Mouse (Mus musculus) forebrain, embryonic 12.5 days (tissue): ENCODE measurements around the gene Polr2l. TPM values are rescaled to one million over a fixed set of nuclear protein-coding genes. Genes with fewer than 3 reads are reported as not detected.

ENCODE experiments used
- ATAC-seq: fragments of 200-750 bp; cut with Nextera tagmentation; 2 replicates; pipeline ENCODE4 v1.8.0; 2017; ENCODE audit warnings: moderate TSS enrichment; ENCODE audit not compliant: low FRiP score
- H3K27ac ChIP-seq: fragments of 300-500 bp; sonication (generic); 2 replicates; pipeline ENCODE4 v1.5.1; 2016; ENCODE audit warnings: mild to moderate bottlenecking
- H3K27me3 ChIP-seq: fragments of 300-500 bp; sonication (generic); 2 replicates; pipeline ENCODE4 v1.6.1; 2016; ENCODE audit warnings: mild to moderate bottlenecking
- H3K36me3 ChIP-seq: fragments of 300-500 bp; sonication (generic); replicated peaks from 2 replicates; pipeline ENCODE4 v1.6.1; 2016; ENCODE audit warnings: mild to moderate bottlenecking
- H3K4me1 ChIP-seq: fragments of 300-500 bp; sonication (generic); 2 replicates; pipeline ENCODE4 v1.6.1; 2016
- H3K4me2 ChIP-seq: fragments of 300-500 bp; sonication (generic); 2 replicates; pipeline ENCODE4 v1.6.1; 2016; ENCODE audit warnings: mild to moderate bottlenecking, moderate library complexity
- H3K4me3 ChIP-seq: fragments of 300-500 bp; sonication (generic); replicated peaks from 2 replicates; pipeline ENCODE4 v1.5.1; 2016; ENCODE audit warnings: mild to moderate bottlenecking
- H3K9ac ChIP-seq: fragments of 300-500 bp; sonication (generic); 2 replicates; pipeline ENCODE4 v1.6.1; 2016; ENCODE audit warnings: mild to moderate bottlenecking
- H3K9me3 ChIP-seq: fragments of 300-500 bp; sonication (generic); 2 replicates; pipeline ENCODE4 v1.6.1; 2016
- WGBS: fragments of 180-500 bp; shearing (Covaris S2); methylation state at CpG from one replicate; pipeline ENCODE4 v1.1.7; 2016; 5-methylcytosine and 5-hydroxymethylcytosine counted together
- polyA plus RNA-seq: library from polyadenylated mRNA; unstranded; fragments of >200 nt; fragmentation: Nextera tagmentation; extraction: Ambion mirVana; gene quantifications from 2 replicates; pipeline ENCODE4 v1.2.1, GENCODE M21; 2016

Gene Polr2l
- polyA plus RNA-seq, 1 experiment from 2014 or later: 78.4 TPM

GRCm38 (mm10) chr7:141439811-141440210 is 35.1 kb downstream of the Polr2l start:
- 94% methylated on average over 11 of the region's 11 CpGs for WGBS
- H3K4me1 ChIP-seq: peaks cover 57% of the 10 kb centered on the region

GRCm38 (mm10) chr7:141439140-141439679 is 35.7 kb downstream of the Polr2l start:
- 96% methylated on average over 10 of the region's 10 CpGs for WGBS
- Histone ChIP-seq H3K4me3 (no peak overlapping the region), H3K36me3 (peaks cover 39% of the 10 kb centered on the region), H3K9ac (peak overlapping the region; percentile 17; the same call in 1 of the 2 replicates), H3K27me3 (no peaks in the 10 kb centered on the region), H3K27ac (no peak overlapping the region), H3K4me2 (no peak overlapping the region), H3K4me1 (peaks cover 60% of the 10 kb centered on the region), H3K9me3 (no peaks in the 10 kb centered on the region)
- ATAC-seq: no peak

More at GRCm38 (mm10) chr7:141439811-141440210, 35.1 kb downstream of the Polr2l start:
- Histone ChIP-seq H3K27ac (no peak overlapping the region), H3K9me3 (no peaks in the 10 kb centered on the region), H3K9ac (no peak overlapping the region), H3K4me3 (no peak overlapping the region), H3K36me3 (peaks cover 39% of the 10 kb centered on the region), H3K4me2 (no peak overlapping the region), H3K27me3 (no peaks in the 10 kb centered on the region)
- ATAC-seq: no peak

- Histone ChIP-seq H3K9ac (no peak overlapping the region), H3K4me1 (peaks cover 60% of the 10 kb centered on the region), H3K4me3 (no peak overlapping the region), H3K4me2 (no peak overlapping the region), H3K27me3 (no peaks in the 10 kb centered on the region), H3K27ac (peak overlapping the region; percentile 76; the same call in 1 of the 2 replicates), H3K36me3 (peaks cover 44% of the 10 kb centered on the region), H3K9me3 (no peaks in the 10 kb centered on the region)
- 91% methylated on average over 12 of the region's 12 CpGs for WGBS
- ATAC-seq: no peak
Observed at GRCm38 (mm10) chr7:141438201-141438968, 36.5 kb downstream of the Polr2l start.

- ATAC-seq: peak; percentile 85
- Histone ChIP-seq H3K4me1 (peaks cover 59% of the 10 kb centered on the region), H3K4me3 (peak within 1 kb of the TSS; percentile 59), H3K9ac (peak within 1 kb of the TSS; percentile 83), H3K4me2 (peak within 1 kb of the TSS; percentile 94), H3K27ac (peak within 1 kb of the TSS; percentile 76), H3K36me3 (peaks cover 53% of the 10 kb centered on the region), H3K9me3 (no peaks in the 10 kb centered on the region), H3K27me3 (no peaks in the 10 kb centered on the region)
- 5% methylated on average over 53 of the region's 53 CpGs for WGBS
Observed at GRCm38 (mm10) chr7:141437178-141438120, 37.5 kb downstream of the Polr2l start, which contains the start of gene Slc25a22. Gene Slc25a22, minus strand, starts transcription at chr7:141437892.

- peaks cover 51% of the 10 kb centered on the region for H3K4me1 ChIP-seq
- H3K27ac ChIP-seq: peak overlapping the region; percentile 76; the same call in 1 of the 2 replicates
- no peaks in the 10 kb centered on the region for H3K27me3 ChIP-seq
- 58% methylated on average over 2 of the region's 2 CpGs for WGBS
- no peak for ATAC-seq
- H3K4me3 ChIP-seq: peak overlapping the region; percentile 59
- no peaks in the 10 kb centered on the region for H3K9me3 ChIP-seq
- peak overlapping the region; percentile 94 for H3K4me2 ChIP-seq
- H3K9ac ChIP-seq: peak overlapping the region; percentile 83; the same call in 1 of the 2 replicates
- H3K36me3 ChIP-seq: peaks cover 59% of the 10 kb centered on the region
Observed at GRCm38 (mm10) chr7:141436523-141436892, 38.4 kb downstream of the Polr2l start.

- H3K4me3 ChIP-seq: peak overlapping the region; percentile 59; the same call in 1 of the 2 replicates
- ATAC-seq: no peak
Observed at GRCm38 (mm10) chr7:141435856-141436522, 38.9 kb downstream of the Polr2l start.

GRCm38 (mm10) chr7:141435129-141435855 is 39.6 kb downstream of the Polr2l start:
- H3K36me3 ChIP-seq: peaks cover 60% of the 10 kb centered on the region
- H3K4me1 ChIP-seq: peaks cover 50% of the 10 kb centered on the region
- WGBS: 5% methylated on average over 17 of the region's 17 CpGs

More at GRCm38 (mm10) chr7:141435856-141436522, 38.9 kb downstream of the Polr2l start:
- Histone ChIP-seq H3K4me2 (peak overlapping the region; percentile 94), H3K27ac (no peak overlapping the region), H3K4me1 (peaks cover 49% of the 10 kb centered on the region), H3K9me3 (no peaks in the 10 kb centered on the region), H3K9ac (0 out of 2 replicates have a peak overlapping the region, but pooled peaks have one; percentile 83), H3K27me3 (no peaks in the 10 kb centered on the region), H3K36me3 (peaks cover 59% of the 10 kb centered on the region)
- WGBS: 75% methylated on average over 9 of the region's 9 CpGs

GRCm38 (mm10) chr7:141434464-141434863 is 40.5 kb downstream of the Polr2l start:
- Histone ChIP-seq H3K9me3 (no peaks in the 10 kb centered on the region), H3K4me3 (peak overlapping the region; percentile 55), H3K27ac (peak overlapping the region; percentile 81), H3K27me3 (no peaks in the 10 kb centered on the region), H3K36me3 (peaks cover 54% of the 10 kb centered on the region), H3K4me1 (peaks cover 59% of the 10 kb centered on the region), H3K9ac (peak overlapping the region; percentile 53), H3K4me2 (peak overlapping the region; percentile 64)
- 9% methylated on average over 8 of the region's 8 CpGs for WGBS
- ATAC-seq: peak; percentile 14; the same call in 1 of the 2 replicates

More at GRCm38 (mm10) chr7:141435129-141435855, 39.6 kb downstream of the Polr2l start:
- no peaks in the 10 kb centered on the region for H3K9me3 ChIP-seq
- peak overlapping the region; percentile 64 for H3K4me2 ChIP-seq
- peak overlapping the region; percentile 81 for H3K27ac ChIP-seq
- H3K27me3 ChIP-seq: no peaks in the 10 kb centered on the region
- peak; percentile 25; the same call in 1 of the 2 replicates for ATAC-seq
- H3K4me3 ChIP-seq: peak overlapping the region; percentile 55
- peak overlapping the region; percentile 53 for H3K9ac ChIP-seq

GRCm38 (mm10) chr7:141433517-141434400 is 41.2 kb downstream of the Polr2l start:
- peaks cover 47% of the 10 kb centered on the region for H3K36me3 ChIP-seq

More at GRCm38 (mm10) chr7:141433517-141434400, 41.2 kb downstream of the Polr2l start:
- Histone ChIP-seq H3K9me3 (no peaks in the 10 kb centered on the region), H3K4me1 (peaks cover 66% of the 10 kb centered on the region), H3K4me2 (peak overlapping the region; percentile 64), H3K27me3 (no peaks in the 10 kb centered on the region), H3K27ac (peak overlapping the region; percentile 81), H3K9ac (peak overlapping the region; percentile 53), H3K4me3 (peak overlapping the region; percentile 55)
- ATAC-seq: no peak
- 76% methylated on average over 15 of the region's 15 CpGs for WGBS
